Mouse (Mus musculus) olfactory bulb, adult 2 months (tissue): ENCODE data around the gene Slc6a4. TPM values are rescaled to one million over a fixed set of nuclear protein-coding genes. Genes with fewer than 3 reads are reported as not detected.

ENCODE experiments used
- H3K27ac ChIP-seq: fragments of 200-500 bp; 2 replicates; pipeline ENCODE4 v1.5.1; 2012; ENCODE audit warnings: low read depth, low read length; ENCODE audit not compliant: insufficient read depth
- H3K4me1 ChIP-seq: fragments of 200-500 bp; 2 replicates; pipeline ENCODE4 v1.6.1; 2012; ENCODE audit warnings: low read length; ENCODE audit not compliant: control insufficient read depth, insufficient read depth
- H3K4me3 ChIP-seq: fragments of 200-500 bp; 2 replicates; pipeline ENCODE4 v1.5.1; 2012; ENCODE audit warnings: mild to moderate bottlenecking, low read depth, low read length, moderate library complexity; ENCODE audit not compliant: insufficient read depth
- CTCF ChIP-seq: fragments of 200-500 bp; IDR thresholded peaks from 2 replicates; pipeline ENCODE4 v1.5.1; 2012; ENCODE audit warnings: low read depth, mild to moderate bottlenecking, low read length, moderate library complexity; ENCODE audit not compliant: insufficient read depth
- POLR2A ChIP-seq: fragments of 200-500 bp; IDR thresholded peaks from 2 replicates; pipeline ENCODE4 v1.6.1; 2012; ENCODE audit warnings: mild to moderate bottlenecking, low read depth, low read length, moderate library complexity; ENCODE audit not compliant: insufficient read depth
- WGBS: fragments of 180-500 bp; shearing (Covaris S2); methylation state at CpG from one replicate; pipeline ENCODE4 v1.1.7; 2018; 5-methylcytosine and 5-hydroxymethylcytosine counted together
- polyA plus RNA-seq: library from polyadenylated mRNA; stranded (reverse); fragments of >200 nt; gene quantifications from 2 replicates; pipeline ENCODE4 v1.2.4, GENCODE M21; 2012; ENCODE audit warnings: low replicate concordance; ENCODE audit not compliant: missing spikeins, insufficient read depth, insufficient read length

Gene Slc6a4
- polyA plus RNA-seq, 1 experiment: not detected

- Histone ChIP-seq H3K4me1 (peaks cover 22% of the 10 kb centered on the region), H3K4me3 (no peak overlapping the region), H3K27ac (no peak overlapping the region)
- no peak for TF ChIP-seq POLR2A
- TF ChIP-seq CTCF: no peak
- WGBS: 87% methylated on average over 16 of the region's 16 CpGs
These were observed 10.9 kb downstream of the Slc6a4 start for GRCm38 (mm10) chr11:77009069-77010025.

- Histone ChIP-seq H3K27ac (no peak overlapping the region), H3K4me3 (no peak overlapping the region), H3K4me1 (peaks cover 16% of the 10 kb centered on the region)
- TF ChIP-seq CTCF: no peak
- TF ChIP-seq POLR2A: no peak
- 78% methylated on average over 10 of the region's 10 CpGs for WGBS
These were observed 12.5 kb downstream of the Slc6a4 start for GRCm38 (mm10) chr11:77010762-77011475.

GRCm38 (mm10) chr11:77018046-77018445 lies 19.6 kb downstream of the Slc6a4 start:
- WGBS: 87% methylated on average over 11 of the region's 11 CpGs
- H3K4me1 ChIP-seq: 0 out of 2 replicates have a peak, but pooled peaks cover 3% of the 10 kb centered on the region
- no peak overlapping the region for H3K4me3 ChIP-seq
- no peak overlapping the region for H3K27ac ChIP-seq
- no peak for TF ChIP-seq POLR2A
- TF ChIP-seq CTCF: no peak

- TF ChIP-seq POLR2A: no peak
- no peak for TF ChIP-seq CTCF
- no peaks in the 10 kb centered on the region for H3K4me1 ChIP-seq
- H3K27ac ChIP-seq: no peak overlapping the region
- WGBS: 85% methylated on average over 8 of the region's 8 CpGs
- H3K4me3 ChIP-seq: no peak overlapping the region
These were observed 21.1 kb downstream of the Slc6a4 start for GRCm38 (mm10) chr11:77019539-77019938.

- WGBS: 70% methylated on average over 9 of the region's 9 CpGs
- Histone ChIP-seq H3K4me1 (no peaks in the 10 kb centered on the region), H3K4me3 (no peak overlapping the region), H3K27ac (no peak overlapping the region)
- TF ChIP-seq POLR2A: no peak
- no peak for TF ChIP-seq CTCF
These were observed 23.5 kb downstream of the Slc6a4 start for GRCm38 (mm10) chr11:77021749-77022396.

- Histone ChIP-seq H3K4me1 (no peaks in the 10 kb centered on the region), H3K4me3 (no peak overlapping the region), H3K27ac (no peak overlapping the region)
- 65% methylated on average over 3 of the region's 3 CpGs for WGBS
- TF ChIP-seq CTCF (no peak), POLR2A (no peak)
These were observed 28.2 kb downstream of the Slc6a4 start for GRCm38 (mm10) chr11:77026559-77026958.

- TF ChIP-seq POLR2A: no peak
- no peak for TF ChIP-seq CTCF
- 92% methylated on average over 3 of the region's 3 CpGs for WGBS
- Histone ChIP-seq H3K27ac (no peak overlapping the region), H3K4me3 (no peak overlapping the region), H3K4me1 (no peaks in the 10 kb centered on the region)
These were observed 29.8 kb downstream of the Slc6a4 start for GRCm38 (mm10) chr11:77028157-77028556.

GRCm38 (mm10) chr11:77031151-77031934 lies 32.9 kb downstream of the Slc6a4 start:
- TF ChIP-seq CTCF: no peak
- TF ChIP-seq POLR2A: no peak
- WGBS: 79% methylated on average over 14 of the region's 14 CpGs
- Histone ChIP-seq H3K27ac (no peak overlapping the region), H3K4me3 (no peak overlapping the region), H3K4me1 (no peaks in the 10 kb centered on the region)
